Mouse (Mus musculus) left cerebral cortex, postnatal 36 days (tissue): Measurements from ENCODE around the gene Mapk8ip2. TPM values are rescaled to one million over a fixed set of nuclear protein-coding genes. Genes with fewer than 3 reads are reported as not detected.

Experiments
- total RNA-seq, 2 experiments: library from RNA; stranded (reverse); gene quantifications; 2 replicates each; pipeline ENCODE4 v1.2.3; 2021

Mapk8ip2 gene
- total RNA-seq, 2 experiments from 2014 or later, result 221 to 233 TPM

Other genes with a start within 250 kb of the Mapk8ip2 start
- gene Ppp6r2, start 242.4 kb upstream of the Mapk8ip2 start, total RNA-seq, result 100 to 1,000 TPM; 162 to 167 TPM
- 100 to 1,000 TPM; 241 to 247 TPM for gene Sbf1, start 138.6 kb upstream of the Mapk8ip2 start, total RNA-seq
- gene Adm2, start 131.2 kb upstream of the Mapk8ip2 start, total RNA-seq, result not detected
- not detected for gene Miox, start 119.5 kb upstream of the Mapk8ip2 start, total RNA-seq
- 10 to 100 TPM; 16.9 to 18.5 TPM for gene Lmf2, start 98.3 kb upstream of the Mapk8ip2 start, total RNA-seq
- 100 to 1,000 TPM in 1 of 2 experiments, 10 to 100 TPM in 1; 89.8 to 109 TPM for gene Ncaph2, start 98.2 kb upstream of the Mapk8ip2 start, total RNA-seq
- 10 to 100 TPM; 24.0 to 32.2 TPM for gene Sco2, start 80.1 kb upstream of the Mapk8ip2 start, total RNA-seq
- 1 to 10 TPM; 1.2 to 1.5 TPM for gene Tymp, start 76.9 kb upstream of the Mapk8ip2 start, total RNA-seq
- gene Odf3b, start 74.6 kb upstream of the Mapk8ip2 start, total RNA-seq, result 1 to 10 TPM in 1 of 2 experiments, under 1 TPM in 1; 0.66 to 1.9 TPM
- gene Klhdc7b, start 69.0 kb upstream of the Mapk8ip2 start, total RNA-seq, result under 1 TPM; 0.39 to 0.41 TPM
- not detected for gene Syce3, start 43.4 kb upstream of the Mapk8ip2 start, total RNA-seq
- gene Cpt1b, start 28.1 kb upstream of the Mapk8ip2 start, total RNA-seq, result 1 to 10 TPM in 1 of 2 experiments, not detected in 1; 3.6 TPM
- gene C730034F03Rik, start 24.3 kb upstream of the Mapk8ip2 start, total RNA-seq, result 1 to 10 TPM; 1.7 to 4.1 TPM
- under 1 TPM in 1 of 2 experiments, not detected in 1; 0.72 TPM for gene Gm44502, start 24.2 kb upstream of the Mapk8ip2 start, total RNA-seq
- 10 to 100 TPM; 41.0 to 41.2 TPM for gene Chkb, start 24.0 kb upstream of the Mapk8ip2 start, total RNA-seq
- 10 to 100 TPM; 31.7 to 36.1 TPM for gene Arsa, start 23.5 kb downstream of the Mapk8ip2 start, total RNA-seq
- gene Shank3, start 45.7 kb downstream of the Mapk8ip2 start, total RNA-seq, result 100 to 1,000 TPM; 196 to 229 TPM
- 1 to 10 TPM in 1 of 2 experiments, under 1 TPM in 1; 0.91 to 2.3 TPM for gene Acr, start 114.4 kb downstream of the Mapk8ip2 start, total RNA-seq
- gene Rabl2, start 138.0 kb downstream of the Mapk8ip2 start, total RNA-seq, result 10 to 100 TPM; 30.4 to 42.5 TPM